11 mouse cellular contexts compared by ENCODE assay signal in genomic region chr13:44222335-44222734, GRCm38 (mm10).
A peak's percentile ranks its signal among the peaks of the same experiment; 100 is the strongest.
DNase-seq lines count a peak whose midpoint lies in the region; ATAC-seq and TF ChIP-seq lines count a peak whose summit lies in the region.
"Had no signal": no experiment of that assay in that cellular context is flagged by ENCODE, and none has a peak within 500 bp of the region (broad histone marks: within the 10 kb centered on the region; RNA-seq: fewer than 3 reads in every experiment).

No protein-coding gene starts in this region.

- H3K4me1 ChIP-seq in heart, adult 2 months (ENCODE audit: control insufficient read depth, insufficient read depth, low read length): peaks cover 5% of the 10 kb centered on the region; the same call in 1 of the 2 replicates
- no peaks in the 10 kb centered on the region for H3K4me1 ChIP-seq in stomach, postnatal 0 days (replicated peaks; ENCODE audit: control insufficient read depth, insufficient read depth)
- peaks cover 10% of the 10 kb centered on the region; the same call in 1 of the 2 replicates for H3K4me1 ChIP-seq in midbrain, embryonic 14.5 days (ENCODE audit: control insufficient read depth, insufficient read depth, low read length)

- peak overlapping the region; percentile 81 for H3K27ac ChIP-seq in heart, adult 2 months
- H3K27ac ChIP-seq in stomach, postnatal 0 days (replicated peaks): no peak overlapping the region
- H3K27ac ChIP-seq in midbrain, embryonic 14.5 days (replicated peaks; ENCODE audit: low read depth, low read length): no peak overlapping the region
- H3K27ac ChIP-seq: embryonic facial prominence, embryonic 12.5 days had no signal

- intact Hi-C loops in left cerebral cortex, postnatal 14 days (cut with DNase I): no loop called here
- intact Hi-C loops in heart, adult 2 months (cut with DNase I): no loop called here

- H3K79me2 ChIP-seq in heart, adult 2 months (replicated peaks; ENCODE audit: control insufficient read depth, insufficient read depth, low read length): no peaks in the 10 kb centered on the region

- TF ChIP-seq CTCF in heart, adult 2 months (IDR thresholded peaks at IDR 0.05): no peak
- no peak for TF ChIP-seq CTCF in stomach, postnatal 0 days (IDR thresholded peaks at IDR 0.05; ENCODE audit: low read depth)

- TF ChIP-seq EP300 in heart, adult 2 months (IDR thresholded peaks at IDR 0.05; ENCODE audit: insufficient read depth, low read depth, low read length): peak; percentile 83
- no peak for TF ChIP-seq EP300 in stomach, postnatal 0 days (optimal IDR thresholded peaks at IDR 0.05)

- H3K9me3 ChIP-seq in stomach, postnatal 0 days (ENCODE audit: control insufficient read depth, low read length): no peaks in the 10 kb centered on the region
- no peaks in the 10 kb centered on the region; the same call in 1 of the 2 replicates for H3K9me3 ChIP-seq in midbrain, embryonic 14.5 days (ENCODE audit: control insufficient read depth, low read length)

- ATAC-seq in stomach, postnatal 0 days (ENCODE audit: low FRiP score, low TSS enrichment): no peak
- no peak for ATAC-seq in midbrain, embryonic 14.5 days (ENCODE audit: low FRiP score, low TSS enrichment)
- ATAC-seq: intestine, postnatal 0 days had no signal

- peak overlapping the region; percentile 28; the same call in 1 of the 2 replicates for H3K9ac ChIP-seq in heart, adult 2 months (ENCODE audit: low read depth, low read length)
- H3K9ac ChIP-seq in stomach, postnatal 0 days (ENCODE audit: low read length): no peak overlapping the region
- no peak overlapping the region for H3K9ac ChIP-seq in midbrain, embryonic 14.5 days (replicated peaks; ENCODE audit: low read length)
- H3K9ac ChIP-seq: embryonic facial prominence, embryonic 12.5 days; lung, embryonic 14.5 days had no signal

- no peak overlapping the region for H3K4me3 ChIP-seq in heart, adult 2 months
- no peak overlapping the region for H3K4me3 ChIP-seq in stomach, postnatal 0 days (ENCODE audit: low read depth, low read length)
- H3K4me3 ChIP-seq in midbrain, embryonic 14.5 days (replicated peaks; ENCODE audit: low read depth, low read length): no peak overlapping the region
- H3K4me3 ChIP-seq: embryonic facial prominence, embryonic 12.5 days had no signal

- no peaks in the 10 kb centered on the region for H3K27me3 ChIP-seq in heart, adult 2 months (ENCODE audit: control insufficient read depth, insufficient read depth, low read length)
- H3K27me3 ChIP-seq in stomach, postnatal 0 days (ENCODE audit: control insufficient read depth, insufficient read depth, low read length): no peaks in the 10 kb centered on the region
- H3K27me3 ChIP-seq in midbrain, embryonic 14.5 days (ENCODE audit: control insufficient read depth, insufficient read depth, low read length): peaks cover 3% of the 10 kb centered on the region; the same call in 1 of the 2 replicates
- H3K27me3 ChIP-seq: embryonic facial prominence, embryonic 12.5 days had no signal

- peak; percentile 22 to 61 for DNase-seq in left cerebral cortex, postnatal 14 days (ENCODE audit: low spot score in 2 of 2)
- DNase-seq in left cerebral cortex, adult 9 months (ENCODE audit: low spot score in 2 of 2): no peak
- peak; percentile 66 to 73 for DNase-seq in cerebellum, postnatal 10 days
- DNase-seq in heart, adult 2 months: peak; percentile 57 to 78
- DNase-seq in lung, postnatal 10 days: peak; percentile 64
- no peak for DNase-seq in stomach, postnatal 0 days (ENCODE audit: low spot score)
- DNase-seq in midbrain, embryonic 14.5 days: no peak
- DNase-seq: lung, embryonic 14.5 days; right cerebral cortex, postnatal 4 days had no signal

- no peak overlapping the region for H3K4me2 ChIP-seq in stomach, postnatal 0 days (replicated peaks; ENCODE audit: low read depth)
- H3K4me2 ChIP-seq in midbrain, embryonic 14.5 days (ENCODE audit: low read length): no peak overlapping the region
- H3K4me2 ChIP-seq: embryonic facial prominence, embryonic 12.5 days; lung, embryonic 14.5 days had no signal

- H3K36me3 ChIP-seq in heart, adult 2 months (ENCODE audit: control insufficient read depth, insufficient read depth, low read length): no peaks in the 10 kb centered on the region
- no peaks in the 10 kb centered on the region for H3K36me3 ChIP-seq in stomach, postnatal 0 days (ENCODE audit: control insufficient read depth, insufficient read depth, low read length)
- no peaks in the 10 kb centered on the region for H3K36me3 ChIP-seq in midbrain, embryonic 14.5 days (ENCODE audit: control insufficient read depth, insufficient read depth, low read length)
- H3K36me3 ChIP-seq: embryonic facial prominence, embryonic 12.5 days had no signal

- TF ChIP-seq POLR2A in heart, adult 2 months (IDR thresholded peaks at IDR 0.05; ENCODE audit: insufficient read depth, low read depth, low read length): no peak

Comparison
In these comparisons a context has a peak if more than half of its experiments do, and no peak if none do; other contexts are left out.
1. DNase-seq: peak in left cerebral cortex, postnatal 14 days (2 of 2), cerebellum, postnatal 10 days (2 of 2), heart, adult 2 months (2 of 2) and lung, postnatal 10 days (single experiment); none in left cerebral cortex, adult 9 months (0 of 2), stomach, postnatal 0 days (single experiment) and midbrain, embryonic 14.5 days (single experiment).